Mouse (Mus musculus): Measurements from ENCODE around the gene Ankrd39.
"Not testable (repeated sequence)": the region's sequence is repeated elsewhere in the genome, so short reads cannot be mapped to it uniquely, and the experiment has no call there.

GRCm38 (mm10) chr1:36536783-36537182, 10.5 kb downstream of the Ankrd39 start, which contains the start of gene Ankrd23:
- TF ChIP-seq CTCF (IDR thresholded peaks at IDR 0.05); POLR2A (IDR thresholded peaks at IDR 0.05; ENCODE audit: insufficient read depth, low read depth, low read length); EP300 (IDR thresholded peaks at IDR 0.05; ENCODE audit: insufficient read depth, low read depth, low read length): not testable (repeated sequence)
